Mouse (Mus musculus): Measurements from ENCODE around the gene Gm38655. TPM values are rescaled to one million over a fixed set of nuclear protein-coding genes. Genes with fewer than 3 reads are reported as not detected.

Gene Gm38655
- polyA plus RNA-seq, 1 experiment from 2014 or later, result not detected

GRCm38 (mm10) chr17:25210006-25210405 is 34.7 kb upstream of the Gm38655 start:
- no peak overlapping the region for H3K27ac ChIP-seq
- 98% methylated on average over 4 of the region's 4 CpGs for WGBS
- H3K4me2 ChIP-seq (replicated peaks), result no peak overlapping the region
- no peak for ATAC-seq (ENCODE audit: insufficient number of reproducible peaks, insufficient read depth, low FRiP score, low TSS enrichment)
- no peak overlapping the region for H3K4me3 ChIP-seq
- H3K9ac ChIP-seq, result no peak overlapping the region
- H3K9me3 ChIP-seq, result no peaks in the 10 kb centered on the region
- H3K36me3 ChIP-seq, result peaks cover 89% of the 10 kb centered on the region
- H3K4me1 ChIP-seq, result no peaks in the 10 kb centered on the region
- H3K27me3 ChIP-seq, result no peaks in the 10 kb centered on the region

GRCm38 (mm10) chr17:25202401-25202800 is 27.1 kb upstream of the Gm38655 start:
- Histone ChIP-seq H3K4me3 (no peak overlapping the region), H3K27ac (no peak overlapping the region), H3K9ac (no peak overlapping the region), H3K9me3 (no peaks in the 10 kb centered on the region), H3K4me1 (no peaks in the 10 kb centered on the region), H3K4me2 (replicated peaks) (no peak overlapping the region), H3K36me3 (peaks cover 67% of the 10 kb centered on the region), H3K27me3 (no peaks in the 10 kb centered on the region)
- ATAC-seq (ENCODE audit: insufficient number of reproducible peaks, insufficient read depth, low FRiP score, low TSS enrichment), result no peak
- 91% methylated on average over 4 of the region's 4 CpGs for whole genome bisulfite sequencing

- peaks cover 22% of the 10 kb centered on the region for H3K4me1 ChIP-seq
- no peak for ATAC-seq (ENCODE audit: insufficient number of reproducible peaks, insufficient read depth, low FRiP score, low TSS enrichment)
- H3K36me3 ChIP-seq, result peaks cover 14% of the 10 kb centered on the region
- peak overlapping the region; percentile 100 for H3K4me3 ChIP-seq
- H3K27me3 ChIP-seq, result no peaks in the 10 kb centered on the region
- peak overlapping the region; percentile 90 for H3K4me2 ChIP-seq (replicated peaks)
- 3% methylated on average over 16 of the region's 16 CpGs for whole genome bisulfite sequencing
- no peak overlapping the region for H3K27ac ChIP-seq
- H3K9me3 ChIP-seq, result no peaks in the 10 kb centered on the region
- peak overlapping the region; percentile 90 for H3K9ac ChIP-seq
Measured at GRCm38 (mm10) chr17:25189091-25189490, 13.8 kb upstream of the Gm38655 start.

GRCm38 (mm10) chr17:25188150-25189031 is 13.1 kb upstream of the Gm38655 start, which contains the start of gene Unkl:
Unkl (plus strand) TSS chr17:25188397.
- Histone ChIP-seq H3K27me3 (no peaks in the 10 kb centered on the region), H3K4me3 (peak within 1 kb of the TSS; percentile 100), H3K36me3 (peaks cover 10% of the 10 kb centered on the region), H3K9me3 (no peaks in the 10 kb centered on the region), H3K4me1 (peaks cover 22% of the 10 kb centered on the region), H3K9ac (peak within 1 kb of the TSS; percentile 90), H3K27ac (peak within 1 kb of the TSS; percentile 88), H3K4me2 (replicated peaks) (peak within 1 kb of the TSS; percentile 90)
- WGBS, result under 1% methylated on average over 102 of the region's 104 CpGs
- ATAC-seq (ENCODE audit: insufficient number of reproducible peaks, insufficient read depth, low FRiP score, low TSS enrichment), result peak; percentile 38; the same call in 1 of the 2 replicates

GRCm38 (mm10) chr17:25187784-25188149 is 12.5 kb upstream of the Gm38655 start:
- Histone ChIP-seq H3K4me1 (peaks cover 22% of the 10 kb centered on the region), H3K4me3 (peak overlapping the region; percentile 100), H3K36me3 (peaks cover 10% of the 10 kb centered on the region), H3K27ac (peak overlapping the region; percentile 88), H3K9me3 (no peaks in the 10 kb centered on the region), H3K27me3 (no peaks in the 10 kb centered on the region), H3K9ac (peak overlapping the region; percentile 90), H3K4me2 (replicated peaks) (peak overlapping the region; percentile 90)
- 6% methylated on average over 11 of the region's 11 CpGs for WGBS
- no peak for ATAC-seq (ENCODE audit: insufficient number of reproducible peaks, insufficient read depth, low FRiP score, low TSS enrichment)

GRCm38 (mm10) chr17:25184961-25185360 is 9.7 kb upstream of the Gm38655 start:
- Histone ChIP-seq H3K4me3 (peak overlapping the region; percentile 98), H3K27ac (peak overlapping the region; percentile 84; the same call in 1 of the 2 replicates), H3K4me2 (replicated peaks) (peak overlapping the region; percentile 98), H3K9me3 (no peaks in the 10 kb centered on the region), H3K27me3 (no peaks in the 10 kb centered on the region), H3K36me3 (no peaks in the 10 kb centered on the region), H3K9ac (peak overlapping the region; percentile 90), H3K4me1 (peaks cover 22% of the 10 kb centered on the region)
- WGBS, result 7% methylated on average over 17 of the region's 17 CpGs
- ATAC-seq (ENCODE audit: insufficient number of reproducible peaks, insufficient read depth, low FRiP score, low TSS enrichment), result no peak

GRCm38 (mm10) chr17:25184129-25184691 is 8.9 kb upstream of the Gm38655 start, which contains the start of gene BC003965:
BC003965 (plus strand) TSS chr17:25184554.
- under 1% methylated on average over 50 of the region's 50 CpGs for WGBS
- Histone ChIP-seq H3K9ac (peak within 1 kb of the TSS; percentile 90), H3K4me1 (peaks cover 14% of the 10 kb centered on the region), H3K27me3 (no peaks in the 10 kb centered on the region), H3K4me2 (replicated peaks) (peak within 1 kb of the TSS; percentile 98), H3K36me3 (no peaks in the 10 kb centered on the region), H3K9me3 (no peaks in the 10 kb centered on the region), H3K27ac (peak within 1 kb of the TSS; percentile 84), H3K4me3 (peak within 1 kb of the TSS; percentile 98)
- peak; percentile 58 for ATAC-seq (ENCODE audit: insufficient number of reproducible peaks, insufficient read depth, low FRiP score, low TSS enrichment)

- 0 out of 2 replicates have a peak overlapping the region, but pooled peaks have one; percentile 98 for H3K4me3 ChIP-seq
- peak overlapping the region; percentile 98; the same call in 1 of the 2 replicates for H3K4me2 ChIP-seq (replicated peaks)
- no peaks in the 10 kb centered on the region for H3K36me3 ChIP-seq
- H3K9ac ChIP-seq, result no peak overlapping the region
- peaks cover 13% of the 10 kb centered on the region for H3K4me1 ChIP-seq
- no peak for ATAC-seq (ENCODE audit: insufficient number of reproducible peaks, insufficient read depth, low FRiP score, low TSS enrichment)
- H3K9me3 ChIP-seq, result no peaks in the 10 kb centered on the region
- no peaks in the 10 kb centered on the region for H3K27me3 ChIP-seq
- H3K27ac ChIP-seq, result no peak overlapping the region
Measured at GRCm38 (mm10) chr17:25183232-25183631, 8.0 kb upstream of the Gm38655 start.

GRCm38 (mm10) chr17:25172558-25172957 is 2.7 kb downstream of the Gm38655 start:
- Histone ChIP-seq H3K9ac (no peak overlapping the region), H3K4me1 (no peaks in the 10 kb centered on the region), H3K36me3 (no peaks in the 10 kb centered on the region), H3K9me3 (no peaks in the 10 kb centered on the region), H3K27me3 (no peaks in the 10 kb centered on the region), H3K4me3 (no peak overlapping the region), H3K27ac (no peak overlapping the region), H3K4me2 (replicated peaks) (no peak overlapping the region)
- WGBS, result 93% methylated on average over 3 of the region's 3 CpGs
- no peak for ATAC-seq (ENCODE audit: insufficient number of reproducible peaks, insufficient read depth, low FRiP score, low TSS enrichment)

- Histone ChIP-seq H3K27me3 (no peaks in the 10 kb centered on the region), H3K4me2 (replicated peaks) (no peak overlapping the region), H3K4me1 (no peaks in the 10 kb centered on the region), H3K27ac (no peak overlapping the region), H3K9me3 (no peaks in the 10 kb centered on the region), H3K36me3 (no peaks in the 10 kb centered on the region), H3K9ac (no peak overlapping the region), H3K4me3 (no peak overlapping the region)
- ATAC-seq (ENCODE audit: insufficient number of reproducible peaks, insufficient read depth, low FRiP score, low TSS enrichment), result no peak
- WGBS, result 84% methylated on average over 2 of the region's 2 CpGs
Measured at GRCm38 (mm10) chr17:25169706-25170105, 5.6 kb downstream of the Gm38655 start.

- Histone ChIP-seq H3K4me2 (replicated peaks) (no peak overlapping the region), H3K9me3 (no peaks in the 10 kb centered on the region), H3K27me3 (no peaks in the 10 kb centered on the region), H3K4me3 (no peak overlapping the region), H3K9ac (no peak overlapping the region), H3K4me1 (no peaks in the 10 kb centered on the region), H3K27ac (no peak overlapping the region), H3K36me3 (0 out of 2 replicates have a peak, but pooled peaks cover 2% of the 10 kb centered on the region)
- no peak for ATAC-seq (ENCODE audit: insufficient number of reproducible peaks, insufficient read depth, low FRiP score, low TSS enrichment)
- WGBS, result 65% methylated on average over 6 of the region's 6 CpGs
Measured at GRCm38 (mm10) chr17:25165970-25166671, 9.2 kb downstream of the Gm38655 start.
